In genomic region chr7:82174571-82175326, GRCm38 (mm10) we compare ENCODE assay signal across 8 mouse cellular contexts. TPM values are rescaled to one million over a fixed set of nuclear protein-coding genes. Genes with fewer than 3 reads are reported as not detected.
DNase-seq lines count a peak whose midpoint lies in the region; ATAC-seq and TF ChIP-seq lines count a peak whose summit lies in the region.

No protein-coding gene starts in this region.

- no peak for TF ChIP-seq CTCF in liver, postnatal 0 days (IDR thresholded peaks at IDR 0.05; ENCODE audit: low read depth)

- no peak overlapping the region for H3K27ac ChIP-seq in liver, postnatal 0 days (ENCODE audit: low read depth)
- peak overlapping the region; percentile 87 for H3K27ac ChIP-seq in neural tube, embryonic 15.5 days (replicated peaks)

- ATAC-seq in frontal cortex, adult (ENCODE audit: low TSS enrichment), result peak; percentile 97
- ATAC-seq in hematopoietic stem cell, adult 5-6 weeks (replicated peaks in 1 of 2; ENCODE audit: insufficient read depth in 1 of 2, low FRiP score in 2 of 2, low TSS enrichment in 1 of 2, low read depth in 1 of 2, poor library complexity in 2 of 2, severe bottlenecking in 2 of 2), result peak; percentile 93 to 97
- peak; percentile 70 for ATAC-seq in liver, postnatal 0 days
- ATAC-seq in neural tube, embryonic 15.5 days (ENCODE audit: low FRiP score), result peak; percentile 97

- H3K27me3 ChIP-seq in liver, postnatal 0 days (ENCODE audit: insufficient read depth, low read length), result peaks cover 23% of the 10 kb centered on the region
- H3K27me3 ChIP-seq in neural tube, embryonic 15.5 days (replicated peaks), result no peaks in the 10 kb centered on the region

- no peaks in the 10 kb centered on the region for H3K36me3 ChIP-seq in liver, postnatal 0 days (replicated peaks; ENCODE audit: insufficient read depth, low read length)
- no peaks in the 10 kb centered on the region for H3K36me3 ChIP-seq in neural tube, embryonic 15.5 days

- no peak overlapping the region for H3K9ac ChIP-seq in liver, postnatal 0 days (replicated peaks)
- peak overlapping the region; percentile 84 for H3K9ac ChIP-seq in neural tube, embryonic 15.5 days (replicated peaks)

- DNase-seq in NIH3T3 (ENCODE audit: low read depth), result peak; percentile 84
- DNase-seq in cerebellum, adult 8-10 months, result peak; percentile 70
- DNase-seq in layer of hippocampus, adult 18-20 months (ENCODE audit: low spot score in 2 of 2), result peak; percentile 89 to 94
- DNase-seq in liver, postnatal 0 days, result peak; percentile 56
- peak; percentile 56 to 73 for DNase-seq in thymus, postnatal 10 days (ENCODE audit: low spot score in 2 of 2)

- WGBS in liver, postnatal 0 days (ENCODE audit: insufficient replicate concordance), result 2% methylated on average over 69 of the region's 72 CpGs
- WGBS in neural tube, embryonic 15.5 days, result under 1% methylated on average over 72 of the region's 72 CpGs

- peak overlapping the region; percentile 76 for H3K4me2 ChIP-seq in liver, postnatal 0 days (ENCODE audit: low read depth, low read length)
- peak overlapping the region; percentile 82 for H3K4me2 ChIP-seq in neural tube, embryonic 15.5 days

- TF ChIP-seq EP300 in liver, postnatal 0 days (IDR thresholded peaks at IDR 0.05; ENCODE audit: low read depth), result no peak

- peaks cover 2% of the 10 kb centered on the region; the same call in 1 of the 2 replicates for H3K4me1 ChIP-seq in liver, postnatal 0 days (ENCODE audit: insufficient read depth)
- peaks cover 30% of the 10 kb centered on the region for H3K4me1 ChIP-seq in neural tube, embryonic 15.5 days

- H3K9me3 ChIP-seq in liver, postnatal 0 days (ENCODE audit: low read length), result no peaks in the 10 kb centered on the region
- H3K9me3 ChIP-seq in neural tube, embryonic 15.5 days (replicated peaks), result no peaks in the 10 kb centered on the region

- peak overlapping the region; percentile 44 for H3K4me3 ChIP-seq in liver, postnatal 0 days (ENCODE audit: low read depth, low read length)
- peak overlapping the region; percentile 85 for H3K4me3 ChIP-seq in neural tube, embryonic 15.5 days (replicated peaks)

RNA-seq across cellular contexts. Expression of gene Sh3gl3, which starts 1.1 kb away (rescaled TPM):
- total RNA-seq in hematopoietic stem cell, adult 5-6 weeks (2017), result 2.0 TPM in 1 of 2 replicates, not detected in the other
- 10 to 100 TPM; 45.5 to 48.8 TPM for total RNA-seq in layer of hippocampus, adult 18-20 months (2021)
- polyA plus RNA-seq in liver, postnatal 0 days (2015; fragmentation: Nextera tagmentation; extraction: Ambion mirVana), result 0.09 and 0.15 TPM in 2 replicates
- polyA plus RNA-seq in neural tube, embryonic 15.5 days (2015; fragmentation: Nextera tagmentation; extraction: Ambion mirVana), result 65.2 and 76.3 TPM in 2 replicates

Comparison
In these comparisons a context has a peak if more than half of its experiments do, and no peak if none do; other contexts are left out.
1. RNA of gene Sh3gl3, which starts 1.1 kb away (total RNA-seq): 45.5 to 48.8 TPM in layer of hippocampus, adult 18-20 months; 2.0 TPM in hematopoietic stem cell, adult 5-6 weeks; every median in the first group is over 10 times any median in the second.
2. Peak in every context shown above with its lines, with median percentiles within 50 percentile points of each other: DNase-seq and ATAC-seq.